Mouse (Mus musculus) liver, postnatal 0 days (tissue): ENCODE results near the gene Zswim4. TPM values are rescaled to one million over a fixed set of nuclear protein-coding genes. Genes with fewer than 3 reads are reported as not detected.

ENCODE experiments used
- ATAC-seq: fragments of 200-750 bp; cut with Nextera tagmentation; 2 replicates; pipeline ENCODE4 v1.8.0; 2017; ENCODE audit warnings: mild to moderate bottlenecking, moderate library complexity
- DNase-seq: peaks from one replicate; pipeline ENCODE4 v3.0.0-alpha.2; 2016
- H3K27ac ChIP-seq: fragments of 300-500 bp; sonication (generic); 2 replicates; pipeline ENCODE4 v1.5.1; 2014; ENCODE audit warnings: antibody characterized with exemption, moderate library complexity, mild to moderate bottlenecking, low read depth
- H3K27me3 ChIP-seq: fragments of 300-500 bp; sonication (generic); 2 replicates; pipeline ENCODE4 v1.6.1; 2014; ENCODE audit warnings: low read length, control low read depth, mixed read lengths; ENCODE audit not compliant: insufficient read depth
- H3K36me3 ChIP-seq: fragments of 300-500 bp; sonication (generic); replicated peaks from 2 replicates; pipeline ENCODE4 v1.6.1; 2014; ENCODE audit warnings: mild to moderate bottlenecking, control low read depth, low read length, moderate library complexity, mixed read lengths; ENCODE audit not compliant: insufficient read depth
- H3K4me1 ChIP-seq: fragments of 300-500 bp; sonication (generic); 2 replicates; pipeline ENCODE4 v1.6.1; 2014; ENCODE audit warnings: antibody characterized with exemption, mild to moderate bottlenecking, control low read depth; ENCODE audit not compliant: insufficient read depth
- H3K4me2 ChIP-seq: fragments of 300-500 bp; sonication (generic); 2 replicates; pipeline ENCODE4 v1.6.1; 2014; ENCODE audit warnings: low read depth, mild to moderate bottlenecking, low read length, moderate library complexity, mixed read lengths
- H3K4me3 ChIP-seq: fragments of 300-500 bp; sonication (generic); 2 replicates; pipeline ENCODE4 v1.5.1; 2014; ENCODE audit warnings: low read depth, low read length
- H3K9ac ChIP-seq: fragments of 300-500 bp; sonication (generic); replicated peaks from 2 replicates; pipeline ENCODE4 v1.6.1; 2014; ENCODE audit warnings: mild to moderate bottlenecking, moderate library complexity
- H3K9me3 ChIP-seq: fragments of 300-500 bp; sonication (generic); 2 replicates; pipeline ENCODE4 v1.6.1; 2016; ENCODE audit warnings: mild to moderate bottlenecking, control low read depth, low read length, mixed read lengths
- CTCF ChIP-seq: sonication (generic); IDR thresholded peaks from 2 replicates; pipeline ENCODE4 v1.5.1; 2016; ENCODE audit warnings: antibody characterized with exemption, low read depth
- EP300 ChIP-seq: IDR thresholded peaks from 2 replicates; pipeline ENCODE4 v1.6.1; 2016; ENCODE audit warnings: antibody characterized with exemption, low read depth, mild to moderate bottlenecking
- WGBS: fragments of 180-500 bp; shearing (Covaris S2); extraction: QIAGEN DNeasy Blood & Tissue Kit; methylation state at CpG from one replicate; pipeline ENCODE4 v1.1.7; 2014; ENCODE audit not compliant: insufficient replicate concordance; 5-methylcytosine and 5-hydroxymethylcytosine counted together
- polyA plus RNA-seq: library from polyadenylated mRNA; unstranded; fragments of >200 nt; fragmentation: Nextera tagmentation; extraction: Ambion mirVana; gene quantifications from 2 replicates; pipeline ENCODE4 v1.2.1, GENCODE M21; 2015

Zswim4 gene
- polyA plus RNA-seq, 1 experiment from 2014 or later: 1.4 TPM

DNA sequence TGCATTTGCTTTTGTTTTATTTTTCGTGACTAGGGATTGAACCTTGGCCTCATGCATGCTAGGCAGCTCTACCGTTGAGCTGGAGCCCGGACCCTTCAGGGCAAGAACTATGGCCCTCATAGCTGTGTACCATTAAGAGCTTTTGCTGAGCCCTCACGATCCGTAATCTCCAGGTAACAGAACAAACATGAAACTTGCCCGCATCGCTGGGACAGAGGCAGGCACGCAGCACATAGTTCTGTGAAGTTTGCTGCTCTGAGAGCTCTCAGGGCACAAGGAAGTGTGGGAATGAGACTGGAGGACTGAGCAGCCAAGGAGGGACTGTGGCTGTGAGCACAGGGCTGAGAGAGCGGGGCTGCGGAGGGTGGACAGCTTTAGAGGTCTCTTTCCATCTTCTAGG is 48.2 kb downstream of the Zswim4 start:
- no peak overlapping the region for H3K4me3 ChIP-seq
- peaks cover 5% of the 10 kb centered on the region; the same call in 1 of the 2 replicates for H3K27me3 ChIP-seq
- no peaks in the 10 kb centered on the region for H3K36me3 ChIP-seq
- H3K27ac ChIP-seq: no peak overlapping the region
- peaks cover 24% of the 10 kb centered on the region for H3K4me1 ChIP-seq
- DNase-seq (no peak), ATAC-seq (no peak)
- no peaks in the 10 kb centered on the region for H3K9me3 ChIP-seq
- H3K9ac ChIP-seq: no peak overlapping the region
- 67% methylated on average over 10 of the region's 10 CpGs for WGBS
- H3K4me2 ChIP-seq: no peak overlapping the region
- TF ChIP-seq EP300: no peak
- TF ChIP-seq CTCF: no peak

GRCm38 (mm10) chr8:84187065-84187755 is 49.6 kb downstream of the Zswim4 start:
- ATAC-seq (peak; percentile 33), DNase-seq (peak; percentile 76)
- peaks cover 9% of the 10 kb centered on the region; the same call in 1 of the 2 replicates for H3K27me3 ChIP-seq
- H3K4me2 ChIP-seq: peak overlapping the region; percentile 67
- H3K9me3 ChIP-seq: no peaks in the 10 kb centered on the region
- peak overlapping the region; percentile 1; the same call in 1 of the 2 replicates for H3K27ac ChIP-seq
- no peaks in the 10 kb centered on the region for H3K36me3 ChIP-seq
- TF ChIP-seq CTCF (peak; percentile 90), EP300 (no peak)
- peak overlapping the region; percentile 31 for H3K4me3 ChIP-seq
- H3K4me1 ChIP-seq: peaks cover 22% of the 10 kb centered on the region
- peak overlapping the region; percentile 5; the same call in 1 of the 2 replicates for H3K9ac ChIP-seq
- WGBS: 3% methylated on average over 21 of the region's 21 CpGs

GRCm38 (mm10) chr8:84186547-84186946 is 50.3 kb downstream of the Zswim4 start:
- DNase-seq (peak; percentile 75), ATAC-seq (peak; percentile 58)
- peaks cover 9% of the 10 kb centered on the region; the same call in 1 of the 2 replicates for H3K27me3 ChIP-seq
- H3K27ac ChIP-seq: peak overlapping the region; percentile 1; the same call in 1 of the 2 replicates
- H3K9me3 ChIP-seq: no peaks in the 10 kb centered on the region
- TF ChIP-seq EP300: no peak
- TF ChIP-seq CTCF: peak; percentile 97
- H3K9ac ChIP-seq: peak overlapping the region; percentile 5; the same call in 1 of the 2 replicates
- 4% methylated on average over 12 of the region's 12 CpGs for WGBS
- H3K4me2 ChIP-seq: peak overlapping the region; percentile 67
- peaks cover 15% of the 10 kb centered on the region for H3K4me1 ChIP-seq
- H3K36me3 ChIP-seq: no peaks in the 10 kb centered on the region
- H3K4me3 ChIP-seq: peak overlapping the region; percentile 31

- 92% methylated on average over 7 of the region's 7 CpGs for WGBS
- no peak for TF ChIP-seq EP300
- TF ChIP-seq CTCF: no peak
- no peak for ATAC-seq
- Histone ChIP-seq H3K9me3 (no peaks in the 10 kb centered on the region), H3K9ac (peak within 1 kb of the TSS; percentile 70), H3K4me1 (peaks cover 19% of the 10 kb centered on the region), H3K27me3 (peaks cover 9% of the 10 kb centered on the region; the same call in 1 of the 2 replicates), H3K4me2 (peak within 1 kb of the TSS; percentile 93), H3K4me3 (peak within 1 kb of the TSS; percentile 61), H3K36me3 (no peaks in the 10 kb centered on the region), H3K27ac (no peak within 1 kb of the TSS)
- no peak for DNase-seq
Measured at GRCm38 (mm10) chr8:84185117-84185516, 51.7 kb downstream of the Zswim4 start, which contains the start of gene Nanos3. Gene Nanos3, minus strand, starts transcription at chr8:84185217.

DNA sequence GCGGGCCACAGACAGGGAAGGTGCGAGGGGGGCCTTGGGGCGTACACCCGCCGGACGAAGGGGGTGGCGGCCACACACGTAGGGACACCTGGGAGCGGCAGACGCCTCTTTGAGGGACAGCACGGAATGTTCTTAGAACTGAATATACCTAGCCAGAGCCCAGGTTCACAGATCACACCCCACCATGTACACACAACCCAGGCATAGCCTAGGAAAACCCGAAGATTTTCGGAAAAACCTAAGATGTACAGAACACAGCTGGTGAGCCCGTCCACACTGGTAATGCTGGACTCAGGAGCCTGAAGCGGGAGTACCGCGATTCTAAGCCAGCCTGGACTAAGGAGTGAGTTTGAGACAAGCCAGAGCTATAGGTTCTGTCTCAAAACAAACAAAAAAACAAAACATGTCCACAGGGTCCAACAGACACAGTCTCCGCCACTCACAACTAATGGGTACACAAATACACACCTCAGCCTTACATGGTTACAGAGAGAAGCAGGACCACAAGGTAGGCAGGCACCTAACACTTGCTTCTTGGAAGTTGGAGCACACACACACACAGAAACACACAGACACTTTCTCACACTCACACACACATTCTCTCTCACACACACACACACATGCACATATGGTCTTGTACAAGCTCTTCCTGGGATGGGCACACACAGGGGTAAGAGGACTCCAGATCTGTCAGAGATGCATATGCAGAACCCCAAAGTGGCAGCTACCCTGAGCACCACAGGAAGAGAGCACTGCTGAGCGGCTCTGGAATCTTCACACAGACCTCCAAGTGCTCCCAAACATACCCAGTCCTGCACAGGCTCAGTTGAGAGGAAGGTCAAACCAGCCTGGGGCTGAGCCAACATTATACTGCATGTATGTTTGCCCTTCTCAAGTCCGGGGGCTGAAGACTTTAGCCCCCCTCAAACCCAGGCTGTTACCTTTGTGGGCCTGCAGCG is 52.5 kb downstream of the Zswim4 start:
- Histone ChIP-seq H3K27ac (no peak overlapping the region), H3K9me3 (no peaks in the 10 kb centered on the region), H3K4me1 (peaks cover 19% of the 10 kb centered on the region), H3K4me2 (peak overlapping the region; percentile 93), H3K9ac (peak overlapping the region; percentile 70), H3K4me3 (peak overlapping the region; percentile 61), H3K36me3 (no peaks in the 10 kb centered on the region), H3K27me3 (peaks cover 9% of the 10 kb centered on the region; the same call in 1 of the 2 replicates)
- 23% methylated on average over 21 of the region's 21 CpGs for WGBS
- DNase-seq (no peak), ATAC-seq (no peak)
- TF ChIP-seq EP300 (no peak), CTCF (no peak)
